Mouse (Mus musculus): ENCODE measurements around the gene 4930518I15Rik. TPM values are rescaled to one million over a fixed set of nuclear protein-coding genes. Genes with fewer than 3 reads are reported as not detected.

The 4930518I15Rik gene
- total RNA-seq, 2 experiments from 2014 or later, result 1.7 to 2.9 TPM

Other genes starting within 250 kb of the 4930518I15Rik start
- gene Dlgap4, start 244.2 kb downstream of the 4930518I15Rik start, total RNA-seq (2021), result 100 to 1,000 TPM; 215 to 219 TPM
- 10 to 100 TPM; 13.2 to 15.3 TPM for gene Myl9, start 82.5 kb downstream of the 4930518I15Rik start, total RNA-seq (2021)
- 1 to 10 TPM in 1 of 2 experiments, under 1 TPM in 1; 0.40 to 1.3 TPM for gene Tgif2, start 17.9 kb downstream of the 4930518I15Rik start, total RNA-seq (2021)
- gene Rab5if, start 5.2 kb upstream of the 4930518I15Rik start, total RNA-seq (2021), result 10 to 100 TPM; 89.8 to 97.6 TPM
- under 1 TPM; 0.63 to 0.82 TPM for gene Sla2, start 29.2 kb upstream of the 4930518I15Rik start, total RNA-seq (2021)
- 100 to 1,000 TPM; 446 to 471 TPM for gene Ndrg3, start 134.1 kb upstream of the 4930518I15Rik start, total RNA-seq (2021)
- gene Dsn1, start 149.2 kb upstream of the 4930518I15Rik start, total RNA-seq (2021), result 1 to 10 TPM; 4.8 to 5.6 TPM
- 10 to 100 TPM; 17.1 to 17.7 TPM for gene Soga1, start 221.3 kb upstream of the 4930518I15Rik start, total RNA-seq (2021)
- gene Tldc2, start 229.1 kb upstream of the 4930518I15Rik start, total RNA-seq (2021), result not detected